Mouse (Mus musculus): ENCODE measurements at regions not wholly inside any gene's neighbourhood (a gene's known extent, or its start where the extent isn't known, plus 50 kb on each side); places are given as distances from the start of the nearest gene placed in this dataset.
"Not testable (repeated sequence)": the region's sequence is repeated elsewhere in the genome, so short reads cannot be mapped to it uniquely, and the experiment has no call there.

GRCm38 (mm10) chr4:61998366-61998765 lies 55.6 kb downstream of the Mup20 start:
- DNase-seq = peak in 1 of 2 experiments; percentile 27

DNA sequence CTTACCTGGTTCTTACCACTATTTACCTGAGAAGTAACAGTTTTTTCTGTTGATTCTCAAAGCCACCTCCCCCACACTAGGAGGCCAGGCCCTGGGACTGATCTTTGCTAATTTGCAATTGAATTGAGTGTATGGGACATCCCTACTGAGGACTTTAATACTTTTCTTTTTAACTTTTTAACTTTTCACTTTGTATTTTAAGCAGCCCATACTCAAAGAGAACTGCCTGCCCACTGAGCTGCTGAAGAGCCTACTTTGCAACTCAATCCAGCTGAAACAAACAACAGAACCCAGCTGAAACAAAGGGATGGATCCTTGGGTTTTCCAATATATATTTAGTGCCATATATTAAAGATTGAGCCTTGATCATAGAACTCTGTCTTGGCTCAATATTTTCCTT lies 64.0 kb downstream of the Mup20 start:
- not testable (repeated sequence) for DNase-seq

GRCm38 (mm10) chr4:61976159-61976558 lies 77.8 kb downstream of the Mup20 start:
- no peak for DNase-seq

DNA sequence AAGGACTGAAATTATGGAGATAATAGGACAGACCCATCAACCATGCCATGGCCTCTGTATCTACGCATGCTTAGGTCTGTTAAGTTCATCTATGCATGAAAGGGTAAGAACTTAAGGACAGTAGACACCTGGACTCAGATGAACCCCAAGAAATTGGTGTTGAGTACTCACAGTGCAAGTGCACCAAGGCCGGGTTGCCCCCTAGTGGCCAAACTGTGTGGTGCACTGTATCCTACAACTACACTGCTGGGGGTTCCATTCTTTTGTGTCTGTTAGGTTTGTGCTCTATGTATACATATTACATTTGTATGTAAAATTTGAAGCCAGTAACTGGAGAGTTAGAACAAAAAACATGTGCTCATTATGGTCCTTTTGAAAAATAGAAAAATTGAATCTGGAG lies 80.7 kb downstream of the Mup20 start:
- DNase-seq = peak; percentile 8 to 36

GRCm38 (mm10) chr4:61969691-61970090 lies 84.3 kb downstream of the Mup20 start:
- no peak for DNase-seq

- DNase-seq = not testable (repeated sequence)
Observed at GRCm38 (mm10) chr4:61967674-61968073, 86.3 kb downstream of the Mup20 start.

GRCm38 (mm10) chr4:61962315-61962714 lies 91.6 kb downstream of the Mup20 start:
- no peak for DNase-seq

Data from cerebellum, postnatal 25 days (tissue).